Mouse (Mus musculus) small intestine, adult 2 months (tissue): ENCODE data around the gene Patj. TPM values are rescaled to one million over a fixed set of nuclear protein-coding genes. Genes with fewer than 3 reads are reported as not detected.
"Not testable (repeated sequence)": the region's sequence is repeated elsewhere in the genome, so short reads cannot be mapped to it uniquely, and the experiment has no call there.

Source experiments
- H3K27ac ChIP-seq: fragments of 200-500 bp; 2 replicates; pipeline ENCODE4 v1.5.1; 2012; ENCODE audit warnings: low read depth, low read length, control low read depth, inconsistent platforms; ENCODE audit not compliant: insufficient read depth
- H3K27me3 ChIP-seq: fragments of 200-500 bp; 2 replicates; pipeline ENCODE4 v1.6.1; 2012; ENCODE audit warnings: mild to moderate bottlenecking, moderate library complexity, low read length, inconsistent platforms; ENCODE audit not compliant: control insufficient read depth, insufficient read depth
- H3K36me3 ChIP-seq: fragments of 200-500 bp; 2 replicates; pipeline ENCODE4 v1.6.1; 2012; ENCODE audit warnings: mild to moderate bottlenecking, low read length, control low read depth, inconsistent platforms; ENCODE audit not compliant: control insufficient read depth, insufficient read depth
- H3K4me1 ChIP-seq: fragments of 200-500 bp; 2 replicates; pipeline ENCODE4 v1.6.1; 2012; ENCODE audit warnings: low read length, inconsistent platforms, mixed read lengths; ENCODE audit not compliant: control insufficient read depth, insufficient read depth, insufficient read length
- H3K4me3 ChIP-seq: fragments of 200-500 bp; 2 replicates; pipeline ENCODE4 v1.5.1; 2012; ENCODE audit warnings: low read depth, mild to moderate bottlenecking, control low read depth, inconsistent platforms, low read length, moderate library complexity
- CTCF ChIP-seq: fragments of 200-500 bp; IDR thresholded peaks from 2 replicates; pipeline ENCODE4 v1.5.1; 2012; ENCODE audit warnings: low read depth, mild to moderate bottlenecking, control low read depth, inconsistent platforms, low read length, moderate library complexity, mixed read lengths; ENCODE audit not compliant: insufficient replicate concordance, insufficient read length; ENCODE audit errors: extremely low read depth
- POLR2A ChIP-seq: fragments of 200-500 bp; IDR thresholded peaks from 2 replicates; pipeline ENCODE4 v1.6.1; 2012; ENCODE audit warnings: low read depth, mild to moderate bottlenecking, control low read depth, inconsistent platforms, low read length, moderate library complexity
- WGBS: fragments of 180-500 bp; shearing (Covaris S2); methylation state at CpG from one replicate; pipeline ENCODE4 v1.1.7; 2018; 5-methylcytosine and 5-hydroxymethylcytosine counted together
- polyA plus RNA-seq: library from polyadenylated mRNA; depleted of rRNA; stranded (reverse); fragments of >200 nt; gene quantifications from 2 replicates; pipeline ENCODE4 v1.2.3, GENCODE M21; 2012

Patj gene
- polyA plus RNA-seq, 1 experiment = 29.6 TPM

GRCm38 (mm10) chr4:98395346-98395689 is 267 bp upstream of the Patj start:
- Histone ChIP-seq H3K27ac (peak overlapping the region; percentile 79), H3K27me3 (0 out of 2 replicates have a peak, but pooled peaks cover 2% of the 10 kb centered on the region), H3K36me3 (no peaks in the 10 kb centered on the region), H3K4me3 (peak overlapping the region; percentile 90), H3K4me1 (no peaks in the 10 kb centered on the region)
- TF ChIP-seq CTCF (no peak), POLR2A (no peak)
- 2% methylated on average over 7 of the region's 7 CpGs for WGBS

GRCm38 (mm10) chr4:98400926-98401583 is 5.5 kb downstream of the Patj start:
- 0 out of 2 replicates have a peak, but pooled peaks cover 2% of the 10 kb centered on the region for H3K36me3 ChIP-seq
- no peaks in the 10 kb centered on the region for H3K27me3 ChIP-seq
- H3K27ac ChIP-seq = peak overlapping the region; percentile 74
- peaks cover 5% of the 10 kb centered on the region; the same call in 1 of the 2 replicates for H3K4me1 ChIP-seq
- TF ChIP-seq POLR2A (no peak), CTCF (no peak)
- 41% methylated on average over 6 of the region's 6 CpGs for WGBS
- no peak overlapping the region for H3K4me3 ChIP-seq

GRCm38 (mm10) chr4:98401584-98401962 is 6.0 kb downstream of the Patj start:
- Histone ChIP-seq H3K36me3 (0 out of 2 replicates have a peak, but pooled peaks cover 2% of the 10 kb centered on the region), H3K4me1 (peaks cover 5% of the 10 kb centered on the region; the same call in 1 of the 2 replicates), H3K4me3 (no peak overlapping the region), H3K27ac (peak overlapping the region; percentile 74), H3K27me3 (no peaks in the 10 kb centered on the region)
- WGBS = 59% methylated on average over 2 of the region's 2 CpGs
- TF ChIP-seq POLR2A = no peak
- TF ChIP-seq CTCF = no peak

GRCm38 (mm10) chr4:98403492-98403891 is 7.9 kb downstream of the Patj start:
- WGBS = 84% methylated on average over 4 of the region's 4 CpGs
- TF ChIP-seq CTCF (no peak), POLR2A (no peak)
- no peak overlapping the region for H3K4me3 ChIP-seq
- peaks cover 6% of the 10 kb centered on the region for H3K36me3 ChIP-seq
- no peak overlapping the region for H3K27ac ChIP-seq
- H3K27me3 ChIP-seq = no peaks in the 10 kb centered on the region
- H3K4me1 ChIP-seq = peaks cover 5% of the 10 kb centered on the region; the same call in 1 of the 2 replicates

GRCm38 (mm10) chr4:98404412-98404811 is 8.8 kb downstream of the Patj start:
- 84% methylated on average over 6 of the region's 6 CpGs for WGBS
- H3K27me3 ChIP-seq = no peaks in the 10 kb centered on the region
- no peak for TF ChIP-seq POLR2A
- TF ChIP-seq CTCF = no peak
- H3K4me1 ChIP-seq = peaks cover 5% of the 10 kb centered on the region; the same call in 1 of the 2 replicates
- H3K27ac ChIP-seq = no peak overlapping the region
- no peak overlapping the region for H3K4me3 ChIP-seq
- H3K36me3 ChIP-seq = peaks cover 10% of the 10 kb centered on the region

GRCm38 (mm10) chr4:98408455-98408854 is 12.9 kb downstream of the Patj start:
- no peak for TF ChIP-seq CTCF
- TF ChIP-seq POLR2A = no peak
- H3K27me3 ChIP-seq = no peaks in the 10 kb centered on the region
- WGBS = 88% methylated on average over 4 of the region's 4 CpGs
- no peak overlapping the region for H3K27ac ChIP-seq
- H3K36me3 ChIP-seq = peaks cover 32% of the 10 kb centered on the region
- H3K4me1 ChIP-seq = no peaks in the 10 kb centered on the region
- H3K4me3 ChIP-seq = no peak overlapping the region

- not testable (repeated sequence) for H3K27ac ChIP-seq, H3K27me3 ChIP-seq, H3K4me3 ChIP-seq, H3K4me1 ChIP-seq
- 97% methylated on average over 8 of the region's 8 CpGs for WGBS
- H3K36me3 ChIP-seq = peaks cover 48% of the 10 kb centered on the region
Observed at GRCm38 (mm10) chr4:98415150-98415549, 19.6 kb downstream of the Patj start.

GRCm38 (mm10) chr4:98428371-98428770 is 32.8 kb downstream of the Patj start:
- H3K27me3 ChIP-seq = no peaks in the 10 kb centered on the region
- peaks cover 49% of the 10 kb centered on the region for H3K36me3 ChIP-seq
- H3K4me3 ChIP-seq = no peak overlapping the region
- no peak overlapping the region for H3K27ac ChIP-seq
- H3K4me1 ChIP-seq = no peaks in the 10 kb centered on the region
- WGBS = 83% methylated on average over 8 of the region's 8 CpGs
- TF ChIP-seq POLR2A (no peak), CTCF (no peak)
